Mouse (Mus musculus) limb, embryonic 12.5 days (tissue): ENCODE results near the gene 1810010D01Rik. TPM values are rescaled to one million over a fixed set of nuclear protein-coding genes. Genes with fewer than 3 reads are reported as not detected.

ENCODE experiments used
- ATAC-seq: fragments of 200-750 bp; cut with Nextera tagmentation; 2 replicates; pipeline ENCODE4 v1.8.0; 2017; ENCODE audit warnings: low read depth, moderate TSS enrichment; ENCODE audit not compliant: insufficient number of reproducible peaks, insufficient read depth, low FRiP score, low TSS enrichment
- H3K27ac ChIP-seq: fragments of 300-500 bp; sonication (generic); 2 replicates; pipeline ENCODE4 v1.5.1; 2016; ENCODE audit warnings: mild to moderate bottlenecking, moderate library complexity
- H3K27me3 ChIP-seq: fragments of 300-500 bp; sonication (generic); 2 replicates; pipeline ENCODE4 v1.6.1; 2016; ENCODE audit warnings: mild to moderate bottlenecking, moderate library complexity
- H3K36me3 ChIP-seq: fragments of 300-500 bp; sonication (generic); 2 replicates; pipeline ENCODE4 v1.6.1; 2016; ENCODE audit warnings: mild to moderate bottlenecking, moderate library complexity
- H3K4me1 ChIP-seq: fragments of 300-500 bp; sonication (generic); replicated peaks from 2 replicates; pipeline ENCODE4 v1.6.1; 2016
- H3K4me2 ChIP-seq: fragments of 300-500 bp; sonication (generic); 2 replicates; pipeline ENCODE4 v1.6.1; 2016; ENCODE audit warnings: mild to moderate bottlenecking, moderate library complexity
- H3K4me3 ChIP-seq: fragments of 300-500 bp; sonication (generic); replicated peaks from 2 replicates; pipeline ENCODE4 v1.5.1; 2016; ENCODE audit warnings: mild to moderate bottlenecking
- H3K9ac ChIP-seq: fragments of 300-500 bp; sonication (generic); replicated peaks from 2 replicates; pipeline ENCODE4 v1.6.1; 2016; ENCODE audit warnings: mild to moderate bottlenecking, moderate library complexity
- H3K9me3 ChIP-seq: fragments of 300-500 bp; sonication (generic); 2 replicates; pipeline ENCODE4 v1.6.1; 2016; ENCODE audit warnings: mild to moderate bottlenecking, moderate library complexity
- WGBS: fragments of 180-500 bp; shearing (Covaris S2); methylation state at CpG from one replicate; pipeline ENCODE4 v1.1.7; 2016; 5-methylcytosine and 5-hydroxymethylcytosine counted together
- polyA plus RNA-seq: library from polyadenylated mRNA; unstranded; fragments of >200 nt; fragmentation: Nextera tagmentation; extraction: Ambion mirVana; gene quantifications from 2 replicates; pipeline ENCODE4 v1.2.1, GENCODE M21; 2016

Gene 1810010D01Rik
- 0.41 TPM in 1 of 2 replicates, not detected in the other for polyA plus RNA-seq

GRCm38 (mm10) chr7:145208006-145208405 is at the start of gene 1810010D01Rik:
1810010D01Rik (minus strand) TSS chr7:145208119.
- H3K4me3 ChIP-seq = no peak within 1 kb of the TSS
- WGBS = 86% methylated on average over 4 of the region's 4 CpGs
- H3K36me3 ChIP-seq = no peaks in the 10 kb centered on the region
- H3K4me1 ChIP-seq = peaks cover 55% of the 10 kb centered on the region
- H3K9me3 ChIP-seq = no peaks in the 10 kb centered on the region
- 0 out of 2 replicates have a peak within 1 kb of the TSS, but pooled peaks have one; percentile 46 for H3K4me2 ChIP-seq
- no peaks in the 10 kb centered on the region for H3K27me3 ChIP-seq
- no peak for ATAC-seq
- no peak within 1 kb of the TSS for H3K9ac ChIP-seq
- H3K27ac ChIP-seq = peak within 1 kb of the TSS; percentile 99

DNA sequence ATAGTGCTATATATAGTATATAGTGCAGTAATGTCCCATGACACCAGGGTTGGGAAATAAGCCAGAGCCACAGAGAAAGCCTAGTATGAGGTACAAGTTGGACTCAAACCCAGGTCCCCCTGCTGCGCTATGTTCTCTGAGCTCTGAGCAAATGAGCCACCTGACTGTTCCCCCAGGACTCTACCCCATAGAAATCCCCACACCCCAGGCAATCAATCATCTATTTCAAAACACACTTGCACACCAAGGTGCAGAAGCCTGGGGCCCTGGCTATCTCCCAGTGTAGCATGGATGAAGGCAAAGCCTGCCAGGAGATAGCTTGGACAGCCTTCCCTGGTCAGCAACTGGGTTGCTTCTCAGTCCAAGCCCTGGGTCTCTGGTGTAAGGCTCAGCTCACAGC is 48.2 kb upstream of the 1810010D01Rik start:
- Histone ChIP-seq H3K4me3 (no peak overlapping the region), H3K9ac (no peak overlapping the region), H3K27me3 (no peaks in the 10 kb centered on the region), H3K27ac (no peak overlapping the region), H3K9me3 (no peaks in the 10 kb centered on the region), H3K4me2 (no peak overlapping the region), H3K36me3 (peaks cover 58% of the 10 kb centered on the region), H3K4me1 (peaks cover 7% of the 10 kb centered on the region; the same call in 1 of the 2 replicates)
- no peak for ATAC-seq
- 86% methylated on average over 1 of the region's 1 CpGs for WGBS

GRCm38 (mm10) chr7:145253986-145254630 is 46.2 kb upstream of the 1810010D01Rik start:
- ATAC-seq = no peak
- Histone ChIP-seq H3K4me1 (peaks cover 7% of the 10 kb centered on the region; the same call in 1 of the 2 replicates), H3K27ac (no peak overlapping the region), H3K4me2 (no peak overlapping the region), H3K27me3 (no peaks in the 10 kb centered on the region), H3K9ac (no peak overlapping the region), H3K36me3 (peaks cover 38% of the 10 kb centered on the region), H3K4me3 (no peak overlapping the region), H3K9me3 (no peaks in the 10 kb centered on the region)
- WGBS = 63% methylated on average over 3 of the region's 3 CpGs

GRCm38 (mm10) chr7:145252715-145253476 is 45.0 kb upstream of the 1810010D01Rik start:
- peak; percentile 77 for ATAC-seq
- Histone ChIP-seq H3K27ac (no peak overlapping the region), H3K9me3 (no peaks in the 10 kb centered on the region), H3K4me3 (no peak overlapping the region), H3K27me3 (no peaks in the 10 kb centered on the region), H3K9ac (no peak overlapping the region), H3K4me1 (peaks cover 7% of the 10 kb centered on the region; the same call in 1 of the 2 replicates), H3K36me3 (peaks cover 28% of the 10 kb centered on the region), H3K4me2 (no peak overlapping the region)
- WGBS = 22% methylated on average over 8 of the region's 8 CpGs

GRCm38 (mm10) chr7:145250225-145250624 is 42.3 kb upstream of the 1810010D01Rik start:
- WGBS = 64% methylated on average over 9 of the region's 9 CpGs
- Histone ChIP-seq H3K36me3 (peaks cover 5% of the 10 kb centered on the region), H3K9me3 (no peaks in the 10 kb centered on the region), H3K4me1 (peaks cover 7% of the 10 kb centered on the region; the same call in 1 of the 2 replicates), H3K27me3 (no peaks in the 10 kb centered on the region), H3K4me2 (no peak overlapping the region), H3K9ac (no peak overlapping the region), H3K4me3 (no peak overlapping the region), H3K27ac (no peak overlapping the region)
- ATAC-seq = no peak

DNA sequence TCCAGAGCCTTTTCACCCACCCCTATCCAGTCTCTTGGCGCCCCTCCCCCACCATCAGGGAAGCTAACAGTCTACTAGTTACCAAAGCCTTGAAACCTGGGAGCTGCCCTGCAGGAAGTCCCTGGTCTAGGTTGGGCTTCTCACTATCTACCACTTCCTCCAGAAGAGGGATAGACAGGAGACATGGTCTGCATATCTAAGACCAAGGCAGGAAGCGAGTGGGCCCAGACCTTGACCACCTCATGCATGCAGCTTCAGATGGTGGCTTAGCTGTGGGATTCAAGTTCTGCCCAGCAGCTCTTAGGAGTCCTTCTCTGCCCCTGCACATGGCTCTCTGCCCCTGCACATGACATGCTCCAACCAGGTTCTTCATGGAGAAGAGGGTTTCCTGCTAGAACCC is 41.0 kb upstream of the 1810010D01Rik start:
- H3K9me3 ChIP-seq = no peaks in the 10 kb centered on the region
- H3K9ac ChIP-seq = no peak overlapping the region
- 0 out of 2 replicates have a peak, but pooled peaks cover 7% of the 10 kb centered on the region for H3K27me3 ChIP-seq
- H3K27ac ChIP-seq = no peak overlapping the region
- no peak overlapping the region for H3K4me2 ChIP-seq
- no peak for ATAC-seq
- H3K4me1 ChIP-seq = peaks cover 7% of the 10 kb centered on the region; the same call in 1 of the 2 replicates
- WGBS = 77% methylated on average over 2 of the region's 2 CpGs
- H3K4me3 ChIP-seq = no peak overlapping the region
- H3K36me3 ChIP-seq = no peaks in the 10 kb centered on the region

- Histone ChIP-seq H3K9ac (no peak overlapping the region), H3K27me3 (peaks cover 7% of the 10 kb centered on the region; the same call in 1 of the 2 replicates), H3K4me2 (no peak overlapping the region), H3K36me3 (no peaks in the 10 kb centered on the region), H3K9me3 (no peaks in the 10 kb centered on the region), H3K4me3 (no peak overlapping the region), H3K27ac (no peak overlapping the region), H3K4me1 (peaks cover 12% of the 10 kb centered on the region)
- ATAC-seq = peak; percentile 76
- WGBS = 14% methylated on average over 9 of the region's 9 CpGs
Observed at GRCm38 (mm10) chr7:145242851-145243712, 35.2 kb upstream of the 1810010D01Rik start.

DNA sequence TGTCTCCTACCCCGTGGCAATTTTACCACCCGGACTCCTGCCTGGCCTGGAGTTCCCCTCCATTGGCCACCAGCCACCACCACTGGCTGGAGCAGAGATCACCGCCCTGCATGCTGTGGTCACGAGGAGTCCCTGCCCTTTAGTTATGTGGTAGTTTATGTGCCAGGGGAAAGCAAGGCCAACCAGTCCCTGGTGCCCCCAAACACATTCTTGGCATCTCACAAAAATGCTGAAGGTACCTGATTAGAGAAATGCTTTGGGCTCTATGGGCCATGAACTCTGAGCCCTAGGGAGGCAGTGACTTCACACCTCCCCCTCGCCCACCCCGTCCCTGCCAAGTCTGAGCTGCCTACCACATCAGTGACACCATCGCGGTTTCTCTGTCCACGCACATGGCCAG is 34.1 kb upstream of the 1810010D01Rik start:
- Histone ChIP-seq H3K4me2 (no peak overlapping the region), H3K9me3 (no peaks in the 10 kb centered on the region), H3K4me1 (peaks cover 12% of the 10 kb centered on the region), H3K27ac (no peak overlapping the region), H3K27me3 (peaks cover 7% of the 10 kb centered on the region; the same call in 1 of the 2 replicates), H3K9ac (no peak overlapping the region), H3K4me3 (no peak overlapping the region), H3K36me3 (no peaks in the 10 kb centered on the region)
- no peak for ATAC-seq
- 79% methylated on average over 9 of the region's 9 CpGs for WGBS

- Histone ChIP-seq H3K36me3 (no peaks in the 10 kb centered on the region), H3K4me1 (peaks cover 12% of the 10 kb centered on the region), H3K27ac (no peak overlapping the region), H3K4me2 (no peak overlapping the region), H3K27me3 (peaks cover 7% of the 10 kb centered on the region; the same call in 1 of the 2 replicates), H3K9ac (no peak overlapping the region), H3K9me3 (no peaks in the 10 kb centered on the region), H3K4me3 (no peak overlapping the region)
- ATAC-seq = no peak
- 91% methylated on average over 4 of the region's 4 CpGs for WGBS
Observed at GRCm38 (mm10) chr7:145240929-145241328, 33.0 kb upstream of the 1810010D01Rik start.

DNA sequence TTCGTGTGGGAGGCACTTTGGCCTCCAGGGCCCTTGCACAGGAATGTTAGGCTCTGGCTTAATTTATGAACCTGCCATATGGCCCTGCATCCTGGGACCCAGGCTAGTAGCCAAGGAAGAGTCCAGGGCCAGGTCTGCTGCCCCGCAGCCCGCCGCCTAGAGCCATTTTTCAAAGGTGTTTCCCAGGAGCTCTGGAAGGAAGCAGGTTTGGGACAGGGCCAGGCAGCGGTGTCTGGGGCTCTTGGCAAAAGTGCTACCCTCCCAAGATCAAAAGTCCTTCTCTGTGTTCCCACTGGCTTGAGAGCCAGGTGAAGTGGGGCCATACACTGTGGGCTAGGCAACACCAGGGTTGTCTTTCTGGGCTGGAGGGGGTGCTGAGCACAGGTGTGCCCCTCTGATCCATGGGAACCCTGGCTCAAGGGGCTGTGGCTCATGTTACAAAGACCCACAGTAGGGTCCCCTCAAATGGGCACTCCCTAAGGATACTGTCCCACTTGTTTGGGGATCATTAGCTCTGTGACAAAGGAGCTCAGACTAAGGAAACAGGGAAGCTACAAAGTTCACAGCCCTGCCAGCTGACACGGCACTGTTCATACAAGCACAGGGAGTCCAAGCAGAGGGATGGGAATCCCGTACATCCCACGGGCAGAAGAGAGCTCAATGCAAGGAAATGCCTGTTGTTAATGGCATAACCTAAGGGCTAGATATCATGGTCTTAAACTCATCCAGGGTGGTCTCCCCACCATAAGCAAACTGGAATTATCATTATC is 32.0 kb upstream of the 1810010D01Rik start:
- no peak overlapping the region for H3K4me3 ChIP-seq

More for the DNA sequence above, 32.0 kb upstream of the 1810010D01Rik start:
- H3K27ac ChIP-seq = no peak overlapping the region; the same call in 1 of the 2 replicates
- 64% methylated on average over 8 of the region's 8 CpGs for WGBS
- no peaks in the 10 kb centered on the region for H3K36me3 ChIP-seq
- H3K4me1 ChIP-seq = peaks cover 12% of the 10 kb centered on the region
- H3K9ac ChIP-seq = no peak overlapping the region
- peaks cover 5% of the 10 kb centered on the region; the same call in 1 of the 2 replicates for H3K27me3 ChIP-seq
- ATAC-seq = no peak
- H3K4me2 ChIP-seq = no peak overlapping the region
- no peaks in the 10 kb centered on the region for H3K9me3 ChIP-seq
